Mouse (Mus musculus) E14TG2a.4 (cell line): Measurements from ENCODE around the gene Polr1e.

Experiments
- H3K27me3 ChIP-seq: 2 replicates; pipeline ENCODE4 v1.6.1; 2014; ENCODE audit warnings: low read length, control low read depth; ENCODE audit not compliant: insufficient read depth
- H3K36me3 ChIP-seq: 2 replicates; pipeline ENCODE4 v1.6.1; 2014; ENCODE audit warnings: low read length, control low read depth; ENCODE audit not compliant: insufficient read depth
- H3K4me1 ChIP-seq: replicated peaks from 2 replicates; pipeline ENCODE4 v1.6.1; 2014; ENCODE audit warnings: low read depth, low read length, control low read depth
- H3K4me3 ChIP-seq: replicated peaks from 2 replicates; pipeline ENCODE4 v1.5.1; 2014; ENCODE audit warnings: mild to moderate bottlenecking, low read length
- H3K9me3 ChIP-seq: 2 replicates; pipeline ENCODE4 v1.6.1; 2014; ENCODE audit warnings: low read length, control low read depth
- CTCF ChIP-seq: conservative IDR thresholded peaks from 2 replicates; pipeline ENCODE4 v1.5.1; 2014; ENCODE audit warnings: low read length
- NANOG ChIP-seq: IDR thresholded peaks from 2 replicates; pipeline ENCODE4 v1.6.1; 2014; ENCODE audit warnings: borderline replicate concordance, low read length, mixed read lengths
- POU5F1 ChIP-seq: IDR thresholded peaks from 2 replicates; pipeline ENCODE4 v1.6.1; 2014; ENCODE audit warnings: low read length, borderline replicate concordance

Polr1e gene

DNA sequence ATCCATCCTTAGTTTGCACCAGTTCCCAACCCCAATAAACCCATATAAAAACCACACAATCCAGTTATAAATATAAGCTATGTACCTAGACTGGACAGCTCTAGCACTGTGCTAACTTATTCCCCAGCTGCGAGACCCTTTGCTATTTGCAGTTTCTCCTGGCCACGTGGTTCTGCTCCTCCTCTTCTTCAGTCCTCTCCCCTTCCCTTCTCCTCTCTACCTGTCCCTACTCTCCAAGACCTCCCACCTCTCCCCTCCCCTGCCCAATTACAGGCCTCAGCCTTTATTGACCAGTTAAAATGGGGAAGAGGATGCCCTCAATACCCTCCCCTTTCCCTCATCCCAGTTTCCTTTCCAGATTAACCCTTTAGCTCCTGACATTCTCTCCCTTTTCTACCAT lies 4.8 kb upstream of the Polr1e start:
- no peaks in the 10 kb centered on the region for H3K27me3 ChIP-seq
- H3K36me3 ChIP-seq = no peaks in the 10 kb centered on the region
- peaks cover 37% of the 10 kb centered on the region for H3K4me1 ChIP-seq
- no peaks in the 10 kb centered on the region for H3K9me3 ChIP-seq
- H3K4me3 ChIP-seq = peak overlapping the region; percentile 95
- no peak for TF ChIP-seq NANOG
- no peak for TF ChIP-seq POU5F1
- no peak for TF ChIP-seq CTCF

DNA sequence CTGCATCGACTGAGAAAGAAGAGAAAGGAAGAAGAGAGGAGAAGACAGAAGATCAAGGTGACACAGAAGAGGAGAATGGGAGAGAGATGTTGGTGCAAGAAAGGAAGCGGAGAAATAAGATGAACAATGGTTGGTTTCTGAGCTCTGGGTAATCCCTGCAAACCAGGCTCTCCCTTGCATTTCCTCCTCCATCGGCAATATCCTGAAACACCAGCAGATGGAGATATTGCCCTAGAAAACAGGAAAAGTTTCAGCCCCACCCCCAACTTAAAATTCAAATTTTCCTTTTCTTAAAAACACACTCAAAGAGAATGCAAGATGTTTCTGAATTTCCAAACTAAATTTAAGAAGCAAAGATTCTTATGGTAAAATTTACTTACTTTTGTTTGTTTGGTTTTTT lies 2.8 kb upstream of the Polr1e start:
- no peak for TF ChIP-seq POU5F1
- peak; percentile 80 for TF ChIP-seq CTCF
- TF ChIP-seq NANOG = no peak
- Histone ChIP-seq H3K27me3 (no peaks in the 10 kb centered on the region; the same call in 1 of the 2 replicates), H3K36me3 (peaks cover 7% of the 10 kb centered on the region), H3K4me3 (no peak overlapping the region), H3K4me1 (peaks cover 43% of the 10 kb centered on the region), H3K9me3 (no peaks in the 10 kb centered on the region)

DNA sequence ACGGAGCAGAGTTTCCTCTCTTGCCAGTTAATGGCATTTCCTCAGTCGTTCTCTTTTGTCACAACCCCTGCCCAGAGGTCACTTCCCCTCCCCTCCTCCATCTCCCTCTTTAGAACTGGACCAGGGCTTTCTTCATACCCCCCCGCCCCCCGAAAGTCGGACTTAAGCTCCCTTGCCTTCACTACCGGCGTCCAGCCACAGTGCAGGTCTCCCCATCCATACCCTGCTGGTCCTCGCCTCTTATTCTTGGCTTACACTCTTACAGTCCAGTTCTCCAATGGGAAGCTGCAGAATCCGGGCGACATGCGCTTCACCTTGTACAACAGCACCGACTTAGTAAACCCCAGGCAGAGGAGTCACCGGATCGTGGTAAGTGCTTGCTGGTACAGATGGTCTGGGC lies 626 bp downstream of the Polr1e start:
- no peaks in the 10 kb centered on the region; the same call in 1 of the 2 replicates for H3K27me3 ChIP-seq
- peaks cover 41% of the 10 kb centered on the region for H3K36me3 ChIP-seq
- peak overlapping the region; percentile 94 for H3K4me3 ChIP-seq
- no peaks in the 10 kb centered on the region for H3K9me3 ChIP-seq
- peaks cover 34% of the 10 kb centered on the region for H3K4me1 ChIP-seq
- TF ChIP-seq CTCF (no peak), POU5F1 (no peak), NANOG (no peak)

DNA sequence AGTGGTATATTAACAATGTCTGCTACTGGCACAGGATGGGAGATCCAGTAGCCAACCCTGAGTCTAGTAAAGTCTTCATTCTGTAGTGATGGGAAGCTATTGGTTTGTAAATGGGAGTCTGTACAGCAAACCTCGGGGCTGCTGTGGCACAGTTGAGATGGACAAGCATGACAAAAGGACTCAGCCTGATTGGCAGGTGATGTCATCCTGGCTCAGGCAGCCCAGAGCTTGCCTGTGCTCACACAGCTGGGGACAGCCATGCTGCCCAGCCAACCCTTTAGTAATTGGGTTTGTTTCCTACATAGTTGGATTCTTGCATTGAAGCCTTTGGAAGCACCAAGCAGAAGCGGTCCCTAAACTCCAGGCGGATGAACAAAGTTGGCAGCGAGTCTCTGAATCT lies 8.1 kb downstream of the Polr1e start:
- Histone ChIP-seq H3K36me3 (peaks cover 99% of the 10 kb centered on the region), H3K4me1 (peaks cover 40% of the 10 kb centered on the region), H3K27me3 (no peaks in the 10 kb centered on the region), H3K9me3 (no peaks in the 10 kb centered on the region), H3K4me3 (no peak overlapping the region)
- TF ChIP-seq CTCF (no peak), POU5F1 (no peak), NANOG (no peak)

DNA sequence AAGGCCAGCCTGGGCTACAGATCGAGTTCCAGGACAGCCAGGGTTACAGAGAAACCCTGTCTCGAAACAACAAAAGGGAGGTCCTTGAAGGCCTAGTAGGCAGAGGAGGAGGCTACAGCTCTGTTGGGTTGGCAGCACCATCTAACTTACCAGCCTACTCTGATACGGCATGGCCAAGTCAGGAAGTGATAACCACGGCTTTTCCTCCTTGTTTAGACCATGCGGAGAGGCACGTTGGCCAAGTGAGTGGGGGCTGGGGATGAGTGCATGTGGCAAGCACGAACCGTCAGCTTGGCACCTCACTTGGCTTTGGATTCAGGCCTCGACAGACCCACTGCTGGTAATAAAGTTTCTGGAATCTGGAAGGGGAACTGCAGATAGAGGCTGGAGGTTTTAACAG lies 14.2 kb downstream of the Polr1e start:
- Histone ChIP-seq H3K36me3 (peaks cover 81% of the 10 kb centered on the region), H3K27me3 (no peaks in the 10 kb centered on the region), H3K4me1 (peaks cover 23% of the 10 kb centered on the region), H3K4me3 (no peak overlapping the region), H3K9me3 (no peaks in the 10 kb centered on the region)
- no peak for TF ChIP-seq CTCF
- no peak for TF ChIP-seq NANOG
- TF ChIP-seq POU5F1 = no peak

DNA sequence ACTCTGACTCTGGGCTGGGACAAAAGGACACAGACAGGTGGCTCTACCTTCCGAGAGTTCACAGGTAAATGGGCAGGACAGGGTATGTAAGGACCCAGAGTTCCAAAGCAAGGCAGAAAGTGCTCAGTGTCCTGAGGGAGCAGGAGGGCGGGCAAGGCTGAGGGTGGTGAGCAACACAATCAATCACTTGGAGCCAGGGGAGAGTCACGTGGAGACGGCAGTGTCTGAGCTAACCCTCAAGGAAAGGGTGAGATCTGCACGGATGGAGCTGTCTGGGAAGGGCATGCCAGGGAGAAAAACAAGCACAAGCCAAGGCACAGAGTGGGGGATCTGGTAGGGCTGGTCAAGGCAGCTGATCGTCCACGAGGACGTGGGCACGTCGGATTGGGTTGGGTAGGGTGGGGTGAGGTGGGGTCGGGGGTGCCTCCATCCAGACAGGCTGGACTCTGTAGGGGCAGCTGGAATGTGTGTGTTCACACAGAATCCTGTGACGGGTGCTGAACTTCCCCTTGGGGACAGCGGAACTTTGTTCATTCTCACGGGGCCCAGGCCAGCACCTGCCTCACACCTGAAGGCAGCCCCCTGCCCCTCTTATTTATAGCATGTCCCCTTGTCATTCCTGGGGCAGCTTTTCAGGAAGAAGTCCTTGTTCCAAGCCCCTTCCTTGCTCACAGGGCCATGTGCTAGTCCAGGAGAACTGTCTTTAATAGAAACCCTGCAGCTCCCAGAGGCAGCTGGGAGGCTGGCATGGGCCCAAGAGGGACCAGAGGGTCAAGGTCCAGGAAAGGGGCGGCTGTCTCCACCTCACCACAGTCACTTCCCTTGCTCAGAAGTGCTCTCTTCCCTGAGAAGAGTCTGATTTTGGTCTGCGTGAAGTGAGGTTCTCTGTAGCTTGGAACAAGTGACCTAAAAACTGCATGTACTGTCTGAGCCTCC lies 16.6 kb downstream of the Polr1e start:
- Histone ChIP-seq H3K9me3 (no peaks in the 10 kb centered on the region), H3K36me3 (peaks cover 59% of the 10 kb centered on the region), H3K4me3 (no peak overlapping the region), H3K27me3 (no peaks in the 10 kb centered on the region), H3K4me1 (peaks cover 9% of the 10 kb centered on the region)
- TF ChIP-seq CTCF (no peak), NANOG (no peak), POU5F1 (no peak)

DNA sequence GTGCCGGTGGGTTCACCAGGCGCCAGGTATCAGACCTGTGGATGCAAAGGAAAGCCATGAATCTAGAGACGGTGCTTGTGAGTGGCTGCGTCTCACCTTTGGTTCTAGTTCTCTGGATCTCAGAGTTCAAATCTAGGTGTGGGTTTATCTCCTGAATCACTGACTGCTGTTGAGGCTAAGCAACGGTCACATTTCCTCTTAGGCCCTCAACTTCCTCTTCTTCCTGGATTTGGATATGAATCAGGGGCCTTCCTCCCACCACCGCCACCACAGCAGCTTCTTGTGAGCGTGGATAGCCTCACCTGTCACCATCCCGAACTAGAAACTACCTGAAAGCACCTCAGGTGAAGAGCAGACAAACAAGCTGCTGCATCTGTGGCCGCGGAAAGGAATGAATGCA lies 17.7 kb downstream of the Polr1e start:
- TF ChIP-seq CTCF (no peak), NANOG (no peak), POU5F1 (no peak)
- no peak overlapping the region for H3K4me3 ChIP-seq
- peaks cover 6% of the 10 kb centered on the region; the same call in 1 of the 2 replicates for H3K4me1 ChIP-seq
- H3K36me3 ChIP-seq = peaks cover 48% of the 10 kb centered on the region
- no peaks in the 10 kb centered on the region for H3K9me3 ChIP-seq
- no peaks in the 10 kb centered on the region for H3K27me3 ChIP-seq

DNA sequence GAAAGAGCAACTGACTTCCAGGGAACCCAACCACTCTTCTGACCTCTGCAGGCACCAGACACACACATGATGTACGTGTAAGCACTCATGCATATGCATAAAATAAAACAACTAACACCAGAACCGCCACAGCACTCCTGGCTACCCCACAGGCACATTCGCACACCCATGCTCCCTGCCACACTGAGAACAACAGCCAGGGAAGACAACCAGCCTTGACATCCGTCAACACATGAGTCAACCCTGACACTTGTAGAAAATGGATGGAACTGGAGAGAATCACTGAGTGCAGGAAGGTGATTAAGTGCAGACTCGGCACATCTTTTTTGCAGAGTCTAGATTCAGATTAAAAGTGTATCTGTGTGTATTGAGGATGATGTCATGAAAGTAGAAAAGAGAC lies 18.2 kb downstream of the Polr1e start:
- H3K4me1 ChIP-seq = peaks cover 6% of the 10 kb centered on the region; the same call in 1 of the 2 replicates
- H3K9me3 ChIP-seq = no peaks in the 10 kb centered on the region
- TF ChIP-seq NANOG (no peak), CTCF (no peak), POU5F1 (no peak)
- no peaks in the 10 kb centered on the region for H3K27me3 ChIP-seq
- H3K4me3 ChIP-seq = no peak overlapping the region
- peaks cover 43% of the 10 kb centered on the region for H3K36me3 ChIP-seq
